Mouse (Mus musculus) embryonic facial prominence, embryonic 14.5 days (tissue): Measurements from ENCODE around the gene Pcbp1. TPM values are rescaled to one million over a fixed set of nuclear protein-coding genes. Genes with fewer than 3 reads are reported as not detected.

Source experiments
- ATAC-seq: fragments of 200-750 bp; cut with Nextera tagmentation; 2 replicates; pipeline ENCODE4 v1.8.0; 2017; ENCODE audit warnings: low read depth, moderate number of reproducible peaks, moderate TSS enrichment
- DNase-seq: peaks from one replicate; pipeline ENCODE4 v3.0.0-alpha.2; 2015; ENCODE audit warnings: low spot score
- H3K27ac ChIP-seq: fragments of 300-500 bp; sonication (generic); replicated peaks from 2 replicates; pipeline ENCODE4 v1.5.1; 2014; ENCODE audit warnings: low read depth, mild to moderate bottlenecking, low read length, moderate library complexity
- H3K27me3 ChIP-seq: fragments of 300-500 bp; sonication (generic); replicated peaks from 2 replicates; pipeline ENCODE4 v1.6.1; 2014; ENCODE audit warnings: low read length; ENCODE audit not compliant: control insufficient read depth, insufficient read depth
- H3K36me3 ChIP-seq: fragments of 300-500 bp; sonication (generic); 2 replicates; pipeline ENCODE4 v1.6.1; 2014; ENCODE audit warnings: low read length, mixed read lengths; ENCODE audit not compliant: control insufficient read depth, insufficient read depth
- H3K4me1 ChIP-seq: fragments of 300-500 bp; sonication (generic); 2 replicates; pipeline ENCODE4 v1.6.1; 2014; ENCODE audit warnings: antibody characterized with exemption, low read length; ENCODE audit not compliant: control insufficient read depth, insufficient read depth
- H3K4me2 ChIP-seq: fragments of 300-500 bp; sonication (generic); 2 replicates; pipeline ENCODE4 v1.6.1; 2014; ENCODE audit warnings: low read depth, mild to moderate bottlenecking, low read length, moderate library complexity, mixed read lengths
- H3K4me3 ChIP-seq: fragments of 300-500 bp; sonication (generic); 2 replicates; pipeline ENCODE4 v1.5.1; 2014; ENCODE audit warnings: low read depth, mild to moderate bottlenecking, low read length
- H3K9ac ChIP-seq: fragments of 300-500 bp; sonication (generic); 2 replicates; pipeline ENCODE4 v1.6.1; 2014; ENCODE audit warnings: low read depth, mild to moderate bottlenecking, low read length, moderate library complexity, mixed read lengths
- H3K9me3 ChIP-seq: fragments of 300-500 bp; sonication (generic); 2 replicates; pipeline ENCODE4 v1.6.1; 2016; ENCODE audit warnings: low read length; ENCODE audit not compliant: control insufficient read depth
- WGBS: fragments of 180-500 bp; shearing (Covaris S2); extraction: QIAGEN DNeasy Blood & Tissue Kit; methylation state at CpG from one replicate; pipeline ENCODE4 v1.1.7; 2014; 5-methylcytosine and 5-hydroxymethylcytosine counted together
- polyA plus RNA-seq: library from polyadenylated mRNA; unstranded; fragments of >200 nt; fragmentation: Nextera tagmentation; extraction: Ambion mirVana; gene quantifications from 2 replicates; pipeline ENCODE4 v1.2.1, GENCODE M21; 2014

Pcbp1 gene
- polyA plus RNA-seq, 1 experiment from 2014 or later = 402 TPM

DNA sequence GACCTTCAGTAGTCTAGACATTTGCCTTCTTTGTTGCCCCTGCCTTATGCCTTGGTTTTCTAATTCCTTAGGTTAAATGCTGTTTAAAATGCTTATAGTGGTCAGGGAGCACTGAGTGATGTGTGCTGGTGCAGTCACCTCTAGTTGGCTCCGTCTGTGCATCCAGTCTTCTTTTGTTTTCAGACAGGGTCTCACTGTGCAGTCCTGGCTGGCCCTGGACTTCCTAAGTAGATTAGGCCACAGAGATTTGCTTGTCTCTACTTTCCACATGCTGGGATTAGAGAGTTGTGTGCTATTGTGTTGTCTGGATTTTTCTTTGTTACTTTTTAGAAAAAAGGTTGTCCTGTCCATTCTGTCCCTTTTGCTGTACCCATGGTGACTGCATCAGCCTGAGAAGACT, 24.5 kb upstream of the Pcbp1 start:
- no peak overlapping the region for H3K9ac ChIP-seq
- H3K4me2 ChIP-seq = no peak overlapping the region
- H3K27ac ChIP-seq = no peak overlapping the region
- H3K27me3 ChIP-seq = no peaks in the 10 kb centered on the region
- no peak for DNase-seq
- WGBS = 81% methylated on average over 1 of the region's 1 CpGs
- H3K36me3 ChIP-seq = peaks cover 62% of the 10 kb centered on the region
- no peaks in the 10 kb centered on the region for H3K9me3 ChIP-seq
- H3K4me3 ChIP-seq = no peak overlapping the region
- no peak for ATAC-seq
- no peaks in the 10 kb centered on the region for H3K4me1 ChIP-seq

DNA sequence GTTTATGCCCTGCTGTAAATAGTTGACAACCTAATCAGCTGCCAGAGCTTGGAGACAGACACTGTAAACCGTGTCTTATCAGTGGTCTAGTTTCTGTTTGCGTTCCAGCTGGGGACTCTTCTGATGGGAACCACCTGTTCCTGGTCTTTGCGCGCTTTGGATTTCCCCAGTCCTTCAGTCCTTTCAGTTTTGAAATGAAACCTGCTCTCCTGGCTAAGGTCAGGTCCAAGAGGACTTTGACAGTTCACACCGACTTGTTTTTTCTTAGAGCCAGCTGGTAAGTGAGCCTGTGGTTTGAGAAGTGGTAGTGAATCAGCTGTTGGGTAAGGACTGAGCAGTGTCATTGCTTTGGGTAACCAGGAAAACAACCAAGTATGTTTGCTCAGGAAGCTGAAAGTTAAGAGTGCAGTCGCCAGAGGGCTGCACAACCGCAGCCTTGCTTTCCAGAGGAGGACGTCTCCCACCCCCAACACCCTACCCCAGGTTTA, 21.8 kb upstream of the Pcbp1 start:
- H3K36me3 ChIP-seq = peaks cover 73% of the 10 kb centered on the region
- no peak overlapping the region for H3K4me2 ChIP-seq
- DNase-seq (no peak), ATAC-seq (no peak)
- no peaks in the 10 kb centered on the region for H3K9me3 ChIP-seq
- H3K4me3 ChIP-seq = no peak overlapping the region
- H3K27ac ChIP-seq = no peak overlapping the region
- no peaks in the 10 kb centered on the region for H3K27me3 ChIP-seq
- no peak overlapping the region for H3K9ac ChIP-seq
- 67% methylated on average over 8 of the region's 8 CpGs for WGBS
- H3K4me1 ChIP-seq = no peaks in the 10 kb centered on the region

DNA sequence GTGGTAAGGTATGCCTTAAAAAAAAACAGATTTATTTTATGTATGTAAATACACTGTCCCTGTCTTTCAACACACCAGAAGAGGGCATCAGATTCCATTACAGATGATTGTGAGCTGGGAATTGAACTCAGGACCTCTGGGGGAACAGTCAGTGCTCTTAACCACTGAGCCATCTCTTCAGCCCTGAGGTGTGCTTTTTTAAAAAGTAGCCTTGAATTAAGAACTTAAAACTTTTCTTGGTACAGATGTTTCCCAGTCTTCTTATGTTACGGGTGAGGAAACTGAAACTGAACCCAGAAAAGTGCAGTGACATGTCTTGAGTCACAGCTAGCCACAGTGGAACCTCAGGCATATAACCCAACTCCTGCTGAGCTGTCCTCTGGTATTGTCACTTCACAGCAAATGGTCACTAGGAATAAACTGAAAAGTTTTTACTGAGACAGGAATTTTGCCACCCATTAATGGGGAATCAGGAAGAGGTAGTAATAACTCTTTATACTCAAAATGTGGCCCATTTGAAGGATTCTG, 21.2 kb upstream of the Pcbp1 start:
- Histone ChIP-seq H3K4me3 (no peak overlapping the region), H3K9ac (no peak overlapping the region), H3K4me1 (no peaks in the 10 kb centered on the region), H3K36me3 (peaks cover 74% of the 10 kb centered on the region), H3K9me3 (no peaks in the 10 kb centered on the region), H3K27me3 (no peaks in the 10 kb centered on the region), H3K27ac (no peak overlapping the region), H3K4me2 (no peak overlapping the region)
- no peak for ATAC-seq
- DNase-seq = no peak
- WGBS = 86% methylated on average over 1 of the region's 1 CpGs

DNA sequence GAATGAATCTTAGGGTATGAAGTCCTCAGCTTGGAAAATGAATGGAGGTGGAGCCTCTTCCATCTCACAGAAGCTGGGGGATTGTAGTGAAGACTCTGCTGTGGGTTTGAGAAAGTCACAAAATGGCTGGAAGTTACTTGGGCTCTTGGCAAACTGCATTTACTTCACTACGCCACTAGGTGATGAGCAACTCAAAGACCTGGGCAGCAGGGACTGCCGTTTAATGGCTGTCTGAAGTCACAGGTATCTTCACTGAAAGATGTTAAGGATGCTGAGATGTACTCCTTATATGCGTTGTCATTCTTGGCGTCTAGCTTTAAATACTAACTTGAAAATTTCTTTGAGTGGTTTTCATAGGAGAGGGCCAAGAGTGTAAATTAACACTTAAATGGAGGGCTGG, 19.1 kb upstream of the Pcbp1 start:
- no peak overlapping the region for H3K27ac ChIP-seq
- no peak overlapping the region for H3K9ac ChIP-seq
- no peaks in the 10 kb centered on the region for H3K27me3 ChIP-seq
- DNase-seq (peak; percentile 65), ATAC-seq (no peak)
- no peak overlapping the region for H3K4me3 ChIP-seq
- WGBS = 58% methylated on average over 4 of the region's 4 CpGs
- 0 out of 2 replicates have a peak, but pooled peaks cover 5% of the 10 kb centered on the region for H3K9me3 ChIP-seq
- H3K4me1 ChIP-seq = no peaks in the 10 kb centered on the region
- H3K4me2 ChIP-seq = no peak overlapping the region
- peaks cover 73% of the 10 kb centered on the region for H3K36me3 ChIP-seq

DNA sequence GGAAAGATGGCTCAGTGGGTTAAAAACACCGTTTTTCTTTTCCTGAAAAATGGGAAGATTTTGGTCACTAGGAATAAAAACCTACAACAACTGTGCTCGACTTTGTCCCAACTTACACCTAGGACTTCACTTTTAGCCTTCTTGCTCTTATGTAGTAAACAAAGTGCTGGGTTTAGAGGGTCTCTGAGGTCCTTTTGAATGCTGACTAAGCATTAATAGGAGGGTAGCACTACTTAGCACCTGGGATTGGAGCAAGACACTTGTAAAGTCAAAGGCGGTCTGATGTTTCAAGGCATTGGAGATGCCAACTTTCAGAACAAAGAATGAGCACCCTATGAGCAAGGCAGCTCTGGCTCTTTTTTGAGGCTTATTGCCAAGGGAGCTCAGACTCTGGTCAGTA, 17.7 kb upstream of the Pcbp1 start:
- Histone ChIP-seq H3K4me3 (no peak overlapping the region), H3K27ac (no peak overlapping the region), H3K36me3 (peaks cover 69% of the 10 kb centered on the region), H3K4me1 (no peaks in the 10 kb centered on the region), H3K4me2 (no peak overlapping the region), H3K9me3 (0 out of 2 replicates have a peak, but pooled peaks cover 5% of the 10 kb centered on the region), H3K9ac (no peak overlapping the region), H3K27me3 (no peaks in the 10 kb centered on the region)
- DNase-seq (no peak), ATAC-seq (no peak)
- WGBS = 91% methylated on average over 3 of the region's 3 CpGs

DNA sequence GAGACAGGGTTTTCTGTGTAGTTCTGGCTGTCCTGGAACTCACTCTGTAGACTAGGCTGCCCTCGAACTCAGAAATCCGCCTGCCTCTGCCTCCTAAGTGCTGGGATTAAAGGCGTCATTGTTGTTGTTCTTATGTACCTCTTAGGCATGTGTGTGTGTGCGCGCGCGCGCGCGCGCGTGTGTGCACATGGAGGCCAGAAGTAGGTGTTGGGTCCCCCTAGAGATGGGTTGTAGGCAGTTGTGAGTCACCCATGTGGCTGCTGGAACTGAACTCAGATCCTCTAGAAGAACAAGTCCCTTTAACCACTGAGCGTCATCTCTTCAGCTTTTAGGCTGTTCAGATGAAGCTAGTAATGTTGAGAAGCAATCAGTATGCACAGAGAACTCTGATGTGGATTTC, 16.9 kb upstream of the Pcbp1 start:
- no peak for DNase-seq
- no peaks in the 10 kb centered on the region for H3K27me3 ChIP-seq
- no peak overlapping the region for H3K9ac ChIP-seq
- peaks cover 70% of the 10 kb centered on the region for H3K36me3 ChIP-seq
- H3K4me1 ChIP-seq = no peaks in the 10 kb centered on the region
- WGBS = 97% methylated on average over 13 of the region's 13 CpGs
- no peak overlapping the region for H3K4me3 ChIP-seq
- H3K9me3 ChIP-seq = 0 out of 2 replicates have a peak, but pooled peaks cover 5% of the 10 kb centered on the region
- no peak overlapping the region for H3K27ac ChIP-seq
- H3K4me2 ChIP-seq = no peak overlapping the region
- no peak for ATAC-seq

DNA sequence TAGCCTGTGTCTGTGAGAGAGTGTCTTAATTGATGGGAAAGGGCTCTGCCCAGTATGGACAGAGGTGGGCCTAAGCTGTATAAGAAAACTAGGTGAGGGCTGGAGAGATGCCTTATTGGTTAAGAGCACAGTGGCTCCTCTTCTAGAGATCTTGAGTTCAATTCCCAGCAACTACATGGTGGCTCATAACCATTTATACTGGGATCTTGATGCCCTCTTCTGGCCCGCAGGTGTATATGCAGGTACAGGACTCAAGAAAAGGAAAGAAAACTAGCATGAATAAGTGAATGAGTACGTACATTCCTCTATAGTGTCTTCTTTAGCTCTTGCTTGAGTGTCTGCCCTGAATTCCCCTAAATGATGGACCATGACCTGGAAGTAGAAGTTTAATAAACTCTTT, 15.5 kb upstream of the Pcbp1 start:
- Histone ChIP-seq H3K36me3 (peaks cover 72% of the 10 kb centered on the region), H3K9ac (no peak overlapping the region), H3K9me3 (0 out of 2 replicates have a peak, but pooled peaks cover 5% of the 10 kb centered on the region), H3K4me1 (no peaks in the 10 kb centered on the region), H3K27ac (no peak overlapping the region), H3K4me2 (no peak overlapping the region), H3K4me3 (no peak overlapping the region), H3K27me3 (no peaks in the 10 kb centered on the region)
- no peak for ATAC-seq
- no peak for DNase-seq
- 85% methylated on average over 2 of the region's 2 CpGs for WGBS

DNA sequence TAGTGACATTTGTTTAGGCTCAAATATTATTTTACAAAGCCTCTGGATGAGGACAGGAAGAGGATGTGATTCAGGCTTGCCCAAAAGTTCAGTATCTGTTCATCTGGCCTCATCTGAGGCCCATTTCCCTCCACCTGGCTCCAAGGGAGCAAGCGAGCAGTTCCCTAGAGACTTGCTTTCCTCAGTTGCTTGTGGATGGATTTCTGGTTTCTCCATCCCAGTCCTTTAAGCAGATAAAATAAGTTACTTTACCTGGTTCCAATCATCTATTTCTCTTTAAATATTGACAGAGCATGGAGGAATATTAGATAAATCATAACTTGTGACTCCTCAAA, 2.3 kb upstream of the Pcbp1 start:
- no peak overlapping the region for H3K4me2 ChIP-seq
- ATAC-seq = no peak
- 73% methylated on average over 1 of the region's 1 CpGs for WGBS

DNA sequence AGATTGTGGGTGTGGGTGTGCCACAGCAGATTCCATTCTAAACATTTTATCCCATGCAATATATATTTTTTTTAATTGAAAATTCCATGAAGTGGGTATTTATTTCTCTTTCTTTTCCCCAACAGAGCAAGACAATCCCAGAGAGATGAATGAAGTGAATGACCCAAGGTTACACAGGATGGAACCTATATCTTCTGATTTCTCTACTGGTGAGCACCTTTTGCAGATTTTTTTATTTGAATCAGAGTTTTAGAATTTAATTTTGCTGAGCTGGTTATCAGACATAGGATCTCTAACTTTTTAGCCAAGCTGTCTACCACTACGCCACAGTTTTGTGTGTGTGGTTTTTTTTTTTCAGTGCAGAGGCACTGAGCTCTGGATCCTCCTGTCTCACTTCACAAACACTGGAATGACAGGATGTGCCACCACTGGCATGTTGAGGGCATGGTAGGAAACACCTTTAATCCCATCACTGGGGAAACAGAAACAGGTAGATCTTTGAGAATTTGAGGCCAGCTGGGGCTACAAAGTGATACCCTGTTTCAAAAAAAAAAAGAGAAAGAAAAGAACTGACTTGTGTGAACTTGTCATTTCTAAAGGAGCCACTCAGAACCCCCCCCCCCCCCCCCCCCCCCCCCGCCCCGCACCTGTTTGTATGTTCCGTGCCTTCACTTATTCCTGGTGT, 1.8 kb upstream of the Pcbp1 start:
- Histone ChIP-seq H3K27me3 (no peaks in the 10 kb centered on the region), H3K27ac (peak overlapping the region; percentile 100), H3K9ac (0 out of 2 replicates have a peak overlapping the region, but pooled peaks have one; percentile 99), H3K4me1 (peaks cover 13% of the 10 kb centered on the region), H3K4me2 (peak overlapping the region; percentile 89), H3K4me3 (peak overlapping the region; percentile 96), H3K36me3 (peaks cover 38% of the 10 kb centered on the region), H3K9me3 (no peaks in the 10 kb centered on the region)
- DNase-seq (no peak), ATAC-seq (no peak)
- 63% methylated on average over 1 of the region's 4 CpGs for WGBS

More for the DNA sequence above, 2.3 kb upstream of the Pcbp1 start:
- Histone ChIP-seq H3K9me3 (no peaks in the 10 kb centered on the region), H3K4me3 (no peak overlapping the region), H3K27ac (no peak overlapping the region), H3K36me3 (peaks cover 42% of the 10 kb centered on the region), H3K9ac (no peak overlapping the region), H3K4me1 (peaks cover 8% of the 10 kb centered on the region), H3K27me3 (no peaks in the 10 kb centered on the region)
- no peak for DNase-seq
